Mouse (Mus musculus) midbrain, postnatal 0 days (tissue): ENCODE data around the gene Itga9. TPM values are rescaled to one million over a fixed set of nuclear protein-coding genes. Genes with fewer than 3 reads are reported as not detected.

ENCODE experiments used
- ATAC-seq: fragments of 200-750 bp; cut with Nextera tagmentation; 2 replicates; pipeline ENCODE4 v1.8.0; 2017; ENCODE audit warnings: moderate number of reproducible peaks, mild to moderate bottlenecking, moderate TSS enrichment, moderate library complexity; ENCODE audit not compliant: low FRiP score
- DNase-seq: peaks from one replicate; pipeline ENCODE4 v3.0.0-alpha.2; 2015; ENCODE audit warnings: low spot score
- H3K27ac ChIP-seq: fragments of 300-500 bp; sonication (generic); 2 replicates; pipeline ENCODE4 v1.5.1; 2014; ENCODE audit warnings: low read depth, mild to moderate bottlenecking, low read length, mixed read lengths
- H3K27me3 ChIP-seq: fragments of 300-500 bp; sonication (generic); 2 replicates; pipeline ENCODE4 v1.6.1; 2014; ENCODE audit warnings: low read length, control low read depth, mixed read lengths; ENCODE audit not compliant: insufficient read depth
- H3K36me3 ChIP-seq: fragments of 300-500 bp; sonication (generic); 2 replicates; pipeline ENCODE4 v1.6.1; 2014; ENCODE audit warnings: low read length, control low read depth, mixed read lengths; ENCODE audit not compliant: insufficient read depth
- H3K4me1 ChIP-seq: fragments of 300-500 bp; sonication (generic); 2 replicates; pipeline ENCODE4 v1.6.1; 2014; ENCODE audit warnings: mild to moderate bottlenecking, control low read depth, antibody characterized with exemption, low read length, mixed read lengths; ENCODE audit not compliant: insufficient read depth
- H3K4me2 ChIP-seq: fragments of 300-500 bp; sonication (generic); 2 replicates; pipeline ENCODE4 v1.6.1; 2014; ENCODE audit warnings: low read depth, mild to moderate bottlenecking, low read length, mixed read lengths; ENCODE audit not compliant: poor library complexity, severe bottlenecking
- H3K4me3 ChIP-seq: fragments of 300-500 bp; sonication (generic); 2 replicates; pipeline ENCODE4 v1.5.1; 2014; ENCODE audit warnings: low read depth, mild to moderate bottlenecking, low read length, moderate library complexity
- H3K9ac ChIP-seq: fragments of 300-500 bp; sonication (generic); replicated peaks from 2 replicates; pipeline ENCODE4 v1.6.1; 2014; ENCODE audit warnings: mild to moderate bottlenecking, low read length, moderate library complexity, mixed read lengths; ENCODE audit not compliant: poor library complexity, severe bottlenecking
- H3K9me3 ChIP-seq: fragments of 300-500 bp; sonication (generic); 2 replicates; pipeline ENCODE4 v1.6.1; 2016; ENCODE audit warnings: low read length, control low read depth
- CTCF ChIP-seq: IDR thresholded peaks from 2 replicates; pipeline ENCODE4 v1.5.1; 2016; ENCODE audit warnings: antibody characterized with exemption, mild to moderate bottlenecking
- WGBS: fragments of 180-500 bp; shearing (Covaris S2); extraction: QIAGEN DNeasy Blood & Tissue Kit; methylation state at CpG from one replicate; pipeline ENCODE4 v1.1.7; 2014; 5-methylcytosine and 5-hydroxymethylcytosine counted together
- polyA plus RNA-seq: library from polyadenylated mRNA; unstranded; fragments of >200 nt; fragmentation: Nextera tagmentation; extraction: Ambion mirVana; gene quantifications from 2 replicates; pipeline ENCODE4 v1.2.1, GENCODE M21; 2015
- total RNA-seq: library from RNA; depleted of rRNA; stranded (reverse); fragments of >200 nt; gene quantifications from 2 replicates; pipeline ENCODE4 v1.2.3, GENCODE M21; 2014

Gene Itga9
- total and polyA plus RNA-seq, 2 experiments from 2014 or later, result 1.1 to 8.2 TPM

DNA sequence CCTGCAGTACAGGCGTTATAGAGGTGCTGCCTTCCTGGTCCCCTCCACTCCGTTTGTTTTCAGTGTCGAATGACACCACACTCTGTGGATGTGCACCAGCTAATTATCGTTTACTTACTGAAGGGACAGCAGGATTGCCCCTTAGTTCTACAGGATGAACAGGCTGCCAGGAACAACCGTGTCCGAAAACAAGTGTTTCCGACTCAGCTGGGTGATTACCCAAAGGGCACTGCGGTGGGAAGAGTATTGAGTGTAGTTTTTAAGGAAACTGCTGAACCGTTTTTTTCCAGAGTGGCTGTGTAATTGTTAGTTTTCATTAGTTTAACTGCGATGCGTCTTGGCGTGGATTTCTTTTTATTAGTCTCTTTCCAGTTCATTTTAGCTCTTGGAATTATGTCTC is 329.6 kb downstream of the Itga9 start:
- H3K9me3 ChIP-seq, result no peaks in the 10 kb centered on the region
- H3K27me3 ChIP-seq, result no peaks in the 10 kb centered on the region
- H3K9ac ChIP-seq, result no peak overlapping the region
- TF ChIP-seq CTCF, result no peak
- H3K4me1 ChIP-seq, result no peaks in the 10 kb centered on the region
- WGBS, result 63% methylated on average over 12 of the region's 12 CpGs
- H3K4me2 ChIP-seq, result no peak overlapping the region
- no peaks in the 10 kb centered on the region for H3K36me3 ChIP-seq
- H3K4me3 ChIP-seq, result no peak overlapping the region
- DNase-seq, result no peak
- ATAC-seq, result no peak
- no peak overlapping the region for H3K27ac ChIP-seq

DNA sequence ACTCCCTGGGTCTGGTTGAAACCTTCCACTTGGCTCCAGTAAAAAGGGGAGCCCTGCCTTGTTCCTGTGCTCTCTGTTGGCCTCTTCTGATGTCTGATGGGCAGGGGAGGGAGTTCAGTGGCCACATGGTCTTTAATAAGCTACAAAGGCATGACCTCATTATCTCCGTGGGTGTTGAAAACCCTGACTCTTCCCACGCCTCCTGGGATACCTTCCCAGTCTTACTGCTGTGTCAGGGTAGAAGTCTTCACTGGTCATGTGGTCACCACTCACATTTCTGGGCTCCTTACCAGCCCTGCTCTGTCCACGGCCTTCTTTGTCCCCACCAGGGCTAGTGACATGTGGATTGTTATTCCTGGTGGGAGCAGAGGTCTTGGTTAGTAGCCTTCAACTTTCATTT is 331.0 kb downstream of the Itga9 start:
- H3K27me3 ChIP-seq, result no peaks in the 10 kb centered on the region
- no peak overlapping the region for H3K4me2 ChIP-seq
- no peak overlapping the region for H3K27ac ChIP-seq
- no peak overlapping the region for H3K4me3 ChIP-seq
- no peaks in the 10 kb centered on the region for H3K9me3 ChIP-seq
- ATAC-seq (no peak), DNase-seq (no peak)
- no peaks in the 10 kb centered on the region for H3K36me3 ChIP-seq
- no peak for TF ChIP-seq CTCF
- WGBS, result 45% methylated on average over 3 of the region's 3 CpGs
- no peaks in the 10 kb centered on the region for H3K4me1 ChIP-seq
- H3K9ac ChIP-seq, result no peak overlapping the region

DNA sequence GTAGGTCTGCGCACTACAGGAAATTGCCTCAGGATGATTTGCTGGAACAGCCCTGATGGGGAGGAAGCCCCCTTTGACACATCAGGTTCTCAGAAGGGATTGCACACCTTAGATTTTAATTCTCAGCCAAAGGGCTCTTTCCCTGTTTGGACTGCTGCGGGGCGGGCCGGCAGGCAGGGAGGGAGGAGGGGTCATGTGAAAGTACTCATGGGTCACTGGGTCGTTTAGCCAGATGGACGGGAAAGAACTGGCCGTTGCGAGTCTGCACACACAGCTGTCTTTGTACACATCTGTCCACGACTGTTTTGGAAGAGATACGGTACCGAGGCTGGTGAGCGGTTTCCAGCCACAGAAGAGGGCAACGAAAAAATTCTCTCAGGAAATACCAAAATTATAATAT is 332.9 kb downstream of the Itga9 start:
- no peak overlapping the region for H3K4me3 ChIP-seq
- H3K4me2 ChIP-seq, result no peak overlapping the region
- H3K27me3 ChIP-seq, result no peaks in the 10 kb centered on the region
- H3K4me1 ChIP-seq, result no peaks in the 10 kb centered on the region
- no peak for DNase-seq
- TF ChIP-seq CTCF, result no peak
- H3K27ac ChIP-seq, result no peak overlapping the region
- 59% methylated on average over 13 of the region's 13 CpGs for WGBS
- no peak overlapping the region for H3K9ac ChIP-seq
- H3K9me3 ChIP-seq, result no peaks in the 10 kb centered on the region
- no peak for ATAC-seq
- no peaks in the 10 kb centered on the region for H3K36me3 ChIP-seq

DNA sequence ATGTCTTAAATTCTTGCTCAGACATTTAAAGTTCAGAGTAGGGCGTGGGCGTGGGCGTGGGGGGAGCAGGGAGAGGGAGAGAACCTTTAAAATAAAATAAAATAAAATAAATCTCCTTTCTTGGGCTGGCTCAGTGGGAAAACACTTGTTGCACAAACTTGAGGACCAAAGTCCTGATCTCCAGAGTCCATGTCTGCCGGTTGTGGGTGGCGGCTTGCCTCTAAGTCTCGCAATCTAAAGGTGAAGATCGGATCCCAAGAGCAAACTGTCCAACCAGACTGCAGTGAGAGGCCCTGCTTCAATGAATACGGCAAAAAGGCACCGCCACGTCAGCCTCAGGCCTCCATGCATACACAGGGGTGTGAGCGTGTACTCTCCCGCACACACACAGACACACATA is 333.3 kb downstream of the Itga9 start:
- Histone ChIP-seq H3K4me3 (no peak overlapping the region), H3K27me3 (no peaks in the 10 kb centered on the region), H3K4me1 (no peaks in the 10 kb centered on the region), H3K27ac (no peak overlapping the region), H3K9ac (no peak overlapping the region), H3K36me3 (no peaks in the 10 kb centered on the region), H3K4me2 (no peak overlapping the region), H3K9me3 (no peaks in the 10 kb centered on the region)
- 87% methylated on average over 12 of the region's 12 CpGs for WGBS
- no peak for TF ChIP-seq CTCF
- ATAC-seq (no peak), DNase-seq (no peak)

DNA sequence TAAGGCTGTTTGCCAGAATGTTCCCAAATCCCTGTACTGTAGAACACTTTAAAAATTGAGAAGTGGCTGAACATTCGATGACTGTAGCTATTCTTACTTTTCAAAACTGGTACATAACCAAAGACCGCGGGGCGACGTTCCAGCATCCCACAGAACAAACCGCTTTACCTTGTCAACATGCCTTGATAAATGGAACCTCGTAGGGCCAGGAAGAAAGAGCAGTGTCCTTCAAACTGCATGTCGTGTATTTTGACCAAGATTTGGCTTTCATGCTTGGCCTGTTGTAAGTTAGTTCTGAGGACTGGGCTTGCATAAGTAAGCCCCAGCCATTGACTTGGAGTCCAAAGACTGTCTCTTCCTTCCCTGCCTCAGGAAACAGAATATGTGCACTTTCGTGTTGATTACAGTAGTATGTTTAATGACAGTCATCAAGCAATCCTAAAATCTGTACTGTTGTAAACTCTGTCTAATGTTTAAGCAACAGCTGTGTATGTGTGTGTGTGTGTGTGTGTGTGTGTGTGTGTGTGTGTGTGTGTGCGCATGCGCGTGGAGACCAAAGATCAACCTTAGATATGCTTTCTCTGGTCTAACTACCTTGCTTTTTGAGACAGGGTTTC is 334.2 kb downstream of the Itga9 start:
- no peak overlapping the region for H3K4me3 ChIP-seq
- no peaks in the 10 kb centered on the region for H3K27me3 ChIP-seq
- no peaks in the 10 kb centered on the region for H3K36me3 ChIP-seq
- H3K4me2 ChIP-seq, result no peak overlapping the region
- H3K4me1 ChIP-seq, result no peaks in the 10 kb centered on the region
- H3K27ac ChIP-seq, result no peak overlapping the region
- no peak for TF ChIP-seq CTCF
- no peaks in the 10 kb centered on the region for H3K9me3 ChIP-seq
- WGBS, result 83% methylated on average over 12 of the region's 12 CpGs
- DNase-seq (no peak), ATAC-seq (no peak)
- H3K9ac ChIP-seq, result no peak overlapping the region

DNA sequence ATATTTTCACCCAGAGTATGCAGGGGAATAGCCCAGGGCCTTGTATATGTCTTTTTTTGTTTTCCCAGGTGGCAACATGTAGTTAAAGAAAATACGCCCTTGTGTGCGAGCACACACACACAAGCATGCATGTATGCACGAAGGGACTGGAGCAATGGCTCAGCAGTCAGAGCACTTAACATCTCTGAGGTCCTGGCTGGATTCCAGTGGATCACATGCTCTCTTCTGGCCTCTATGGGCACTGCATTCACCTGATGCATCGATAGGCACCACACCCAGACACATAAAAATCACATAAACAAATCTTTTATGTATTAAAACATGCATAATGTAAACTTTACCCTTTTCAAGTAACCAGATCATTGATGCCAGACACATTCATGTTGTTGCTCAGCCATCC is 335.5 kb downstream of the Itga9 start:
- H3K36me3 ChIP-seq, result no peaks in the 10 kb centered on the region
- no peak for TF ChIP-seq CTCF
- H3K4me2 ChIP-seq, result no peak overlapping the region
- H3K4me3 ChIP-seq, result no peak overlapping the region
- WGBS, result 88% methylated on average over 4 of the region's 4 CpGs
- no peaks in the 10 kb centered on the region for H3K4me1 ChIP-seq
- H3K9me3 ChIP-seq, result no peaks in the 10 kb centered on the region
- H3K9ac ChIP-seq, result no peak overlapping the region
- no peak for DNase-seq
- ATAC-seq, result no peak
- H3K27me3 ChIP-seq, result no peaks in the 10 kb centered on the region
- no peak overlapping the region for H3K27ac ChIP-seq
